Mouse (Mus musculus) urinary bladder, postnatal 36 days (tissue): ENCODE data around the gene Usp35.

Experiments
- DNase-seq, 2 experiments: peaks; one replicate each; pipeline ENCODE4 v3.0.0; 2022; ENCODE audit warnings: low spot score in 2 of 2, mixed read lengths in 1 of 2

Gene Usp35

DNA sequence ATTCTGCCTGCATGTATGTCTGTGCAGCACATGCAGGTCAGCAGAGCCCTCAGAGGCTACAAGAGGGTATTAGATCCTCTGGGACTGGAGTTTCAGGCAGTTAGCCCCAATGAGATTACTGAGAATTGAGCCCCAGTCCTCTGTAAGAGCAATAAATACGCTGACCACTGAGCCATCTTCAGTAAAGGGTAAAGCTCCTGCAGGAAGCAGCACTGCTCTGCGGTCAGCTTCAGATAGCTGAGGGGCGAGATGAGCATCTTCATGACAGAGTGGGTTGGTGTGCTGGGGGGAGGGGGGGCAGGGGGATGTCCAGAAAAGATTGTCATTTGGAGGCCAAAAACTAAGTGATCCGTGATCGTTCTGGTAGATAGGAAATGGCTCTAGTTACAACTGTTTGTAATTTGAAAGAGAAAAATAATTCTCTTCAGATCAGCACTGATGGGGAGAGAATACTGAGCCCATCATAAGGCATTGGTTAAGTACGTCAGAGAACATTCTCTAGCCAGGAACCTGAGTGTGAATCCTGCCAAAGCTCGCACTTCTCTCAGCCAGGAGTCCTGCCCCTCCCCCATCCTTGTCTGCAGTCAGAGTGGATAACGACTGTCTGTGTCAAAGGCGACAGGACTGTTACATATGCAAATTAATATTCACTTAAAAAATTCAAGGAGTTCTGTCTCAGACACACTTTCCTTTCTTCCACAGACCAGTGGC is 14.4 kb upstream of the Usp35 start:
- DNase-seq, result no peak

DNA sequence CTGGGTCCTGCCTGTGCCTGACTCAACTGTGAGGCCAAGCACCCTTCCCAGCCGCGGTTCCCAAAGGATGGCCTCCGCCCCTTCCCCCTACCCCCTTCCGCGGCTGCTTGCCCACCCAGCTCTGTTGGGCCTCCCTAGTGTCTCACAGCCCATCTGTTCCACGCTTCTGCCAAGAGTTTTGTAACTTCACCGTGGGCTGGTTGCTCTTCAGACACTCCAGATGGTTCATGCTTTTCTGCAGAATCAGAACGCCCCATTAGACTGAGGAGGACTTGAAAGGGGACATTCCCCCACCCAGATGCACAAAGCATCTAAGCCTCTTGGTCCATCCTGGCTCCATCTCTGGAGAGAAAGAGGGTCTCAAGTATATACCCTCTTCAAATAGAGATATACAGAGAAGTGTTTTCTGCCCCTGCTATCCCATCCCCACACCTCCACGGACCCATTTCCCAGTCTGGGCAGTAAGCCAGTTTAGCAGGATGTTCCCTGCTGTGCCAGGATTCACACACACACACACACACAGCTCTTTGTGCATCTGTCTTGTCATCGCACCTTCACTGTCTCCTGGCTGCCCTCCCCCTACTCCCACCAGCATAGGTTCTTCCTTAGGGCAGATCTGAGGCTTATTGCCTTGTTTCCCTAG is 13.5 kb upstream of the Usp35 start:
- peak in 1 of 2 experiments; percentile 30 for DNase-seq

DNA sequence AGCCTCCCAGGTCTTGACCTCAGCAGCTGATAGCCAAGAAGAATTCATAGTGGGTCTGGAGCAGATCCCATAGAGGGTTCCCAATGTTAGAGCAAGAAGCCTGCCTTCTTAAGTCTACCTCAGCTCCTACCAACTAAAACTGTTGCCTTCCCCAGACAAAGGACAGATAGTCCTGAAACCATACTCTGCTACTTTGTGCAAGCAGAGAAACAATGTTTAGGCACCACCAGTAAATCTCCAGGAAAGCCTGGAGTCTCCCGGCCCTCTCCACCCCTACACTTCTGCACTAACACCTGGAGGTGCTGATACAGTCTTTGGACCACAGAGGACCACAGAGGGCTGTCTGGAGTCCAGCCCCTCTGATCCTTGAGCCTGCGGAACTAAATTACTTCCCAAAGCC is 12.8 kb upstream of the Usp35 start:
- DNase-seq, result no peak

DNA sequence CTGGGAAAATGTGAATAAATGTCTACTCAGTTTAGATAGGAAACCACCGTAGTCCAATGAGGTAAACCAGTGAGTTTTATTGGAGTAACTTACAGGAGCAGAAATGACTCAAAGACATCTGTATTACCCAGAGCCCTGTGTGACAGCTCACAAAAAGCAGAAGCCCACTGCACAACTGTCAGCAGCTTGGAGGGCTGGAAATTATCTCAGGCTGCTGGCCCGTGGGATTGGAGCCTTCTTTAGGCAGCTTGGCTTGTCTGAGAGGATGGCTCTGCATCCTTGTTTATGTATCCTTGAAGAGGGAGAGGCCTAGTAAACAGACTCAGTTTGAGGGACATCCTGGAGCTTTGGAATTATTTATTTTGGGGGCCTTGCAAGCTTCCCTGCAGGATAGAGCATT is 11.1 kb upstream of the Usp35 start:
- no peak for DNase-seq

DNA sequence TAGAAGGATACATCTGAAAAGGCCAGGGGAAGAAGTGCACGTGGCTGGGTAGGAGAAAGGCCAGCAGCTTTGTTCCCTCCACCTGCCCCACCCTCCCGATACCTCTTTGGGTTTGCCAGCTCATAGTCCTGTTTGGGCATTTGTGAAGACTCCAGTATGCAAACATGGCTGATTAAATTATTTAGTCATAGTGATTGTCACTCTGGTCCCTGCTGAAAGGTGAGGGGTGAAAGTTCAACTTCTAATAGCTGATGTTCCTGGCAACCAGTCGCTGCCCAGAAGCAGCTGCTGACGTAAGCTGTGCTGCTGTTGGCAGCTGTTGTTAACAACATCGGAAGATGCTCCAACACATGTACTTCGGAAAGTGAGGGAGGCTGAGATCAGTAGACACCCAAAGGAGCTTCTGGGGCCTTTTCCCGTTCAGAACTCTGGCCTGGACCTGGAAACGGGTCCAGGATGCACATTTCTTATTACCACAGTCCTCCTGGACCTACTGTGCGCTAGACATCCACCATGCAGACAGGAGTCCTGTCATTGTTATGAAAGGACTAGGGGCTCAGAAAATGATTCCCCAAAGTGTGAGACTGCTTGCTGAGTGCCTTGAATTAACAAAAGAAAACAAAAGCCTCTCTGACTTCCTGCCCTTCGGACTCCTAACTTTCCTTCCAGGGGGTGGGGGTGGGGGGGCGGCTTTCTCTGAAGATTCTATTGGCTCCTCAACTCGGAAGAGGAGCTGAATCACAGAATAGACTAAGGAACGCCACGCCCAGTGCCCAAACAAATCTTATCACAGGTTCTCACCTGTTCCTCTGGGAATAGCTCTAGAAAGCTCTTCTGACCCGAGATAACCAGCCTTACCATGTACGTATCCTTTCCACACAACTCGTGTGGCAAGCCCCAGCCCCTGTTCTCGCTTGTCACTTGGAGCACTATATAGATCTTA is 9.4 kb upstream of the Usp35 start:
- no peak for DNase-seq

DNA sequence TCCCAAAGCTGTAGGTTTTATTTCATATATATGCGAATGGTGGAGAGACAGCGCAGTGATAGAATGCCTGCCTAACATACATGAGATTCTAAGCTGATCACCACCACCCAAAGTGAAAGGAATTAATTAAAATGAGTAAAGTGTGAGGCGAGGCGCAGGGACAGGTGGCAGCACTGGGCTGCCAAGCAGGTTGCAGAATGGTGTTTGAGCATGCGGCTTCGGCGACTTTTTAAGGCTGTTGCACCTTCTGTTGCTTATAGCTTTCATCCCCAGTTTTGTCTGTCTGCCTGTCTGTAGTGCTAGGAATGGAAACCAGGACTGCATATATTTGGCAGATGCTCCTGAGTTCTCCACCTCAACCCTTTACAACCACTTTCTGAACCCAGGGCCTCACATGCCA is 7.8 kb upstream of the Usp35 start:
- no peak for DNase-seq

DNA sequence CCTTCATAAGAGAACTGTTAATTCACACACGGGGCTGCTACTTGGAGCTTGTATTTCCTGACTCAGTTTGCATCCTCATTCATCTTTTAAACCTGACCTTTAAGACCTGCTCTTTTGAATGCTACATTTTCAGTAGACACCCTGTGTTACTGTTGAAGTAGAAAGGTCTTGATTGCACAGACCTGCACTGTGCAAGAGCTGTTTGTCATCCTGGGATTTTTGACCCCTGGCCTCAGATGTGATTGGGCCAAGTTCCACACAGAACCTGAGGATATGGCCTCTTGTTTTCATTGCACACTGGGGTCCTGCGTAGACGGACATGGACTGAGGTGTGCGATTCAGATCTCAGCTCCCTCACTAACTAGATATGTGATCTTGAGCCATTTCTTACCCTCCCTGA is 6.8 kb upstream of the Usp35 start:
- no peak for DNase-seq

DNA sequence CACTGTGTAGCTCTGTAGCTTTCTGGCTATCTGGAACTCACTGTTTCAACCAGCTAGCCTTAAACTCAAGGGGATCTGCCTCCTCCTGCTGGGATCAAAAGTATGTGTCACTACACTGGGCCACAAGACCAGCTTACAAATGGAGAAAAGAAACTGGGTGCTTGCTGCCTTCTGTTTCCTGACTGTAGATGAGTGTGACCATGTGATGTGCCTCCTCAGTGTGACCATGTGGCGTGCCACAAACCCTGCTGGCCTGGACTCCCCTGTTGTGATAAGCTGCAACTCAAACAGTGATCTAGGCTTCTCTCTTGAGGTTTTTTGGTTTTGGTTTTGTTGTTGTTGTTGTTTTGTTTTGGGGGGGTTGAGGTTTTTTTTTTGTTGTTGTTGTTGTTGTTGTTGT is 4.9 kb upstream of the Usp35 start:
- no peak for DNase-seq

DNA sequence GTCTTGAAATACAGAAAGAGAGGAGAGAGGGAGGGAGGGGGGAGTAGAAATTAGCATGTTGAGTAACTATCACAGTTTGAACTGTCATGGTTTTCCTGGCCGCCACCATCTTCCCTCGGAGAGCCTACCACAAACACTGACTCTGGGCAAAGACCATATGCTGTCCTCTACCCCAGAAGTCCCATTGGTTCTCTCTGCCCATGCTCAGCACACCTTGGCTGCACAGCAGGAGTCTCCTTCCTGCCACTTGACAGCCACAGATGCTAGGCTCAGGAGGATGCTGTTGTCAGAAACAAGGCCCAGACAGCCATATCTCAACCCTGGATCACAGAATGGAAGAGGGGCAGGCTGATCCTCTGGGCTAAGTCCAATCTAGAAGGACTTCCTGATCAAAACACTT is 2.6 kb upstream of the Usp35 start:
- no peak for DNase-seq

DNA sequence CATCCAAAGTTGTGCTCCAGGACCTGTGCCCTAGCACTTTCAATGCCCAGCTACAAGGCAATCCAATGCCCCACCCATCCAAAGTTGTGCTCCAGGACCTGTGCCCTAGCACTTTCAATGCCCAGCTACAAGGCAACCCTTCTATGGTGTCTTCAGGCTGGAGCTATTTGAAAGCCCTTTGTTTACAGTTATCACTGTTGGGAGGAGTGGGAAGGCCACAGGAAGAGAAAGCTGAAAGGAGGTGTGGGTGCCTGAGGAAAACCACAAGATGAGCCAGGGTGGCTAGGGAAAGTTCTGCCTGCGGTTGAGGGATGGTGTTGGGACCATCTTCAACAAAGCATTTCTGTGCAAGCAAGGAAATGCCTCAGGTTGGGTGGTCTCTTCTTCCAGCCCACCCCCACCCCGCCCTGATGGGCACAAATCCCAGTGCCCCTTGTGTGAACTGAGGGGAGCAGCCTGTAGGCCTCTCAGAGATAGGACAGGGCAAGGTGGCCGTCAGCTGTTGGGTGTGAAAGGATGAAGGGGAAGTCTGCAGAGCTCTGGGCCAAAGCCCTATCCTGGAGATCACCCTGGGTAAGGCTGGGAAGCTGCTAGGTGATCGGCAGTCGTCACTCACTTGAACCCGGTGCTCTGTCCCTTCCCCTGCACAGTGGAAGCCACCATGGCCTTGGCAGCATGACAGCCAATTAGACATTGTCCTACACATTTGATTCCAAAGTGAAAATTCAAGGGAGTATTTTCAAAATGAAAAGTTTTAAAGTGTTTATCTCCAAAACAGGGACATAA is 1.5 kb upstream of the Usp35 start:
- DNase-seq, result no peak

DNA sequence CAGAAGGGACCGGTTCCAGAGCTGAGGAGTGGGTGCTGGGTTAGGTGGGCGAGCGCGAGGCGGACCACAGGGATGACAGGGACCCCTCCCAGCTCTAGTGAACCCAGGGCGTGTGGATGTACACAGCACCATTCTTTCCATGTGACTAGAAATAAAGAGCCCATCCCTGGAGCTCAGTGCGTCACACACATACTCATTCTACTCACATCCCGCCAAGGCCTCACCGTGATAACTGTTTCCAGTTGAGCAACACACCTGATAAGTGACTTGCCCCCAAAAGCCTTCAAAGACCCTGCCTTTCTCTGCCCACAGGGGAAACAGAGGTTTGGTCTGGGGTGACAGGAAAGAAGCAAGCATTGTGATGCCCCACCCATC is 834 bp upstream of the Usp35 start:
- no peak for DNase-seq

DNA sequence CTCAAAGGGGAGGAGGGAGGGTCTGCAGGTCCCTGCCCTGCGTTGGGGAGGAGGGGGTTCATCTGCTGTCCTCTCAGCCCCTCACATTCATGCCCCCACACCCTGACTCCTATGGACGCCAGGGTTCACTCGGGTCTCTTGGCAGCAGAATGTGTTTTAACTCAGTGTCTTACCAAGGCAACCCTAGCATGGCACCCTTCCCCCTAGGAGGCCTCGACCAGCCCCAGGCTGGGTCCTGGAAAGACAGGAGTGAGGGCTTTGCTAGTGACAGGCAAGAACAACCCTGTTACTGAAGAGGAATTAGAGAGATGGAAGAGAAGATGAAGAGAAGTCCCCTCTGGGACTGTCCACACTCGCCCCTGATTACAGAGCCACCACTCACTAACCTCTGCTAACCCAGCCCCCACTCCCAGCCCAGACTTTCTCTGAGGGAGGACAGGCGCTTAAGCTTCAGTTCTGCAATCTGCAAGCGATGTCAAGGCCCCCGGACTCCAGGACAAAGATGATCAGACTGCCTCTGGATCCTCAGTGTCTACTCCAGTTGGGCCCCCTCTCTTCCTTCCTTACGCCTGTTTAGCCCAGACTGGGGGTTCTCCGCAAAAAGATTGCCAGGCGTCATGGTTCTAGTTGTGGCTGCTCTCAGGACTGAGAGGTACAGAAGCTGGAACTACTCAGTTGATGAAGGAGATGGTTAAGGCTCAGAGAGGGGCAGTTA is 732 bp downstream of the Usp35 start:
- DNase-seq, result no peak

DNA sequence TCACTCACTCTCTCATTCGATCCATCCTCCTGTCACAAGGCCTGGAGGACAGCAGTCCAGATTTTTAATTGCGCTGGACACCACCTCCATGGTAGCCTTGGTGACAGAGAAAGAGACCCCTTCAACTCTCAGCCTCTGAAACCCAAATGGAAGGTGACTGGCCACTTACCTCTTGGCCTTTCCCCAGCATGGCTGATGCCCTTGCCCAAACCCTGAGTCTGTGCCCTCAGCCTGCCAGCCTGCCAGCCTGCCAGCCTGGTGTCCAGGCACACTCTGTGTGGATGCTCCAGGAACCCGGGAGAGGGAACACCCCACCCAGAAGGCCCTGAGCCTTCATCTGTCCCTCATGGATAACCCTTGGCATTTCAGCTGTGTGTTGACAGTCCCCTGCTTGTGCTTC is 2.1 kb downstream of the Usp35 start:
- DNase-seq, result no peak

DNA sequence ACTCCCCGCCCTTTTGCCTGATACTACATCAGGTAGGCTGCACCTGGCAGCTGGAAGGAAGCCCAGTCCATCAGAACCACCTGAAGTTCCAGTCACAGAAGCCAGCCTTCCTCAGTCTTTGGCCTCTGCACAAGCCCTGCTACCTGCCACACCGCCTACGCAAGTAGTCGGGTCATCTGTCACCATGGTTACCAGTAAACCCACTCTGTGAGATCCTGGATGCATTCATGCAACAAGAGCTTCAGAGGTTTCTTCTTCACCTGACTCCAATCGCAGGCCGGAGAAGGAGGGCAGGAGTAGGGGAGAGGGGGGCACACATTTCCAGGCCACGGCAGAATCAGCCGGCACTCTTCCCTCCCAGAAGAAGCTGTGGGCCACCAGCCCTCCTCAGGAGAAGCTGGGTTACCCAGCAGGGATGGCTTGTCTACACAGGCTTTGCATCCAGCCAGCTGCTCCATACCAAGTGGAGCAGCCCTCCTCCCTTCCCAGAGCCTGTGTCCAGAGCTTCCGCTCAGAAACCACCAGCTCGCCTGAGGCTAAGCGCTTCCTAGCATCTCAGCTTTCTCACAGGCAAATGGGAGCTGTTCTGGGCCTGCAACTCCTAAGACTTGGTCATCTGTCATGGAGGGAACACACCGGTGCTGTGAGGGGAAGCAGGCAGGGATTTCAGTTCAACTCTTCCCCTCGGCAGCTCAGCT is 2.8 kb downstream of the Usp35 start:
- DNase-seq, result no peak

DNA sequence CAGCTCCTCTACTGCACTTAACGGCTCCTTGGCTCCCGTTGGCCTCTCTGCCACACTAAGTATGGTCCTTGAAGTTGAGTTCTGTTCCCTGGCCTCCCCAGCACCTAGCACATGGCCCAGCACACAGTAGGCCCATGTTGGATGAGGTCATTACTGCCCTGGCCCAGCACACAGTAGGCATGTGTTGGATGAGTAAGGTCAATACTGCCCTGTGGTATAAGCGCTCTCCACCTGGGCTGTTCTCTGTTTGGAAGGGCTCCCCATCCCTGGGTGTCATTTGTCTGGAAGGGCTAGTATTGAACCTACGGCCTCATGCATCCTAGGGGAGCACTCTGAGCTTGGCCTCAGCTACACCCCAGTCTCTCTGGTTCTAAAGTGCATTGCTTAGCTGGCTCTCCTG is 4.4 kb downstream of the Usp35 start:
- DNase-seq, result no peak

DNA sequence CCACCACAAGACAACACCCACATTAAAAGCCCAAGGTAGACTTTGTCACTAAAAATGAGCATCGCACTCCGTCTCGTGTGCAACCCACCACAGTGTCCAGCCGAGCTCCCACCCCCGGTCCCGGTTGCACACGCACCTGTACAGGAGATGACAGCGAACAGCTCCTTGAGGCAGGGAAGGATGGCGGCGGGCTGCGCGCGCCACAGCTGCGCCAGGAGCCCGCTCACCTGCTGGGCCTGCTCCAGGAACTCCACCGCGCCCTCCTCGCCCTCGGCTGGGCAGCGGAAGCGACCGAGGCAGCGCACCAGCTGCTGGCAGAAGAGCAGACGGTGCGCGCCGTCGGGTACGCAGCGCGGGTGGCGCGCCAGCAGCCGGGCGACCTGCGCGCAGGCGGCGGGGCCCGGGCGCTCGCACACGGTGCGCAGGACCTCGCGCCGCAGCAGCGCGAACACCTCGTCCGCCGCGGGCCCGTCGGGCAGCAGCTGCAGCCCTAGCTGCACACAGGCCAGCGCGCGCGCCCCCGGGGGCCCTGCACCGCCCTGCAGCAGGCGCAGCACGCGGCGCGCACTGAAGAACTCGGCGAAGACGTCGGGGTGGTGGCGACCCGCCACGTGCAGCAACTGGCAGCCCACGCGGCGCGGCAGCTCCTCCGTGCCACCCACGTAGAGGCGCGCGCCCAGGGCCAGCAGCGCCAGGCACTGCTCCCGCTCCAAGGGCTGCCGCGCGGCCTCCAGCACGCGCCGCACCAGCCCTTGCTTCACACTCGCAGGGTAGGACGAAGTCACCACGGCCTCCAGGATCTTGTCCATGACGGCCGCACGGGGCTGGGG is 6.4 kb downstream of the Usp35 start:
- no peak for DNase-seq

DNA sequence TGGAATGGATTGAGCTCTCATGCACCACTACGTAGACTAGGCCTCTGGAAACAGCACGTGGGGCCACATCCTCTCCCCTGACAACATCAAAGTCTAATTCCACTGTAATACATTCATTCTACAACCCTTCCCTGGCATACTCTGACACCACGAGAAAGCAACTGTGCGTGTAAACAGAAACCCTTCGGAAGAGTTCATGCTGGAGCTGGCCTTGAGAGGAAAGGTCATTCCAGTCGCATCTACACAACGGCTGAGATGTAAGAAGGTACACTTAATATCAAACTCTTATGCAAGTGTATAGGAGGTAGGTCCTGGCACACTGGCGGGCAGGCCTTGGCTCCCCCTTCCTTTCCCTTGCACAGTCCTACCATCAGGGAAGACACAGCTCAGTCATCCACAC is 7.5 kb downstream of the Usp35 start:
- no peak for DNase-seq

DNA sequence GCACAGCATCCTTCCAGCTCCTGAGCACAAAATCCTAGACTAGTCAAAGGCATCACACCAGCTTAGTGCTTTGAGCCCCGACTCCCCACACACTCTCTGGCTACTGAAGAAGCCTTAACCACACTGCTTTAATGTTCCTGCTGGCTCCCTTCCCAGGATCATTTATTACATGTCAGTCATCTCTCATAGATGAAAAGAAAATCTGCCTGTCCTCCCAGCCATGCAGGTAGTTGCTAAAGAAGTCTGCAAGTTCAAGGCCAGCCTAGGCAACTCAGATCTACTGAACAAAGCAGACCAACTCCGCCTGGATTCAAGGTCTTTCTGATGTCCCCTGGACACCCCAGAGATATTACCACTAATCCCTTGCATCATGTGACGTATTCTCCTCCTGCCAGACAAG is 14.1 kb downstream of the Usp35 start:
- no peak for DNase-seq

DNA sequence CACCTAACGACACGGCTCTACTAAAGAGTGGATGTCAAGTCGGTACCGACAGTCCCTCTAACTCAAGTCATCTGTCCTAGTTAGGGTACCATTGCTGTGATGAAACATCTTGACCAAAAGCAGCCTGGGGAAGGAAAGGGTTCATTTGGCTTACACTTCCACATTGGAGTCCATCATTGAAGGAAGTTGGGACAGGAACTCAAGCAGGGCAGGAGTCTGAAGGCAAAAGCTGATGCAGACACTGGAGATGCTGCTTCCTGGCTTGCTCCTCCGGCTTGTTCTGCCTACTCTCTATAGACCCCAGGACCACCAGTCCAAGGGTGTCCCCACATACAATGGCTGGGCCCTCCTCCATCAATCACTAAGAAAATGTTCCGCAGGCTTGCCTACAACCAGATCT is 16.2 kb downstream of the Usp35 start:
- DNase-seq, result no peak

DNA sequence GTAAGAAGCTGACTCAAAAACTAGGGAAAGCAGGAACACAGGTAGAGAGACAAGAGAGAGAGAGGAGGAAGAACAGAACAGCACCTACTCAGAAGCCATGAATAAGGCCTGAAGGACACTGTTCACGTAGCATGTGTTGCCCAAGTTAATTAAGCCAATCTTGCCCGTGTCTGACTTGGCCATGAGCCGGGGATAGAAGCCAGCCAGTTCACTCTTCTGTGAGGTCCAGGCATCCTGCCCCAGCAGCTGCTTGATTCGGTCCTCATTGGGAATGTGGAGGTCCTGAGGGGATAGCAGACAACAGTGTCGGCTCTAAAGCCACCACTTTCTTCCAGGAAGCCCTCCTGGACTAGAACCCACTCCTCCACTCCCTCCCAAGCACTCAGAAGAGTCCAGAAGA is 17.2 kb downstream of the Usp35 start:
- no peak for DNase-seq
